Mouse (Mus musculus): ENCODE results near the gene Mtch2.
A peak's percentile ranks its signal among the peaks of the same experiment; 100 is the strongest.

DNA sequence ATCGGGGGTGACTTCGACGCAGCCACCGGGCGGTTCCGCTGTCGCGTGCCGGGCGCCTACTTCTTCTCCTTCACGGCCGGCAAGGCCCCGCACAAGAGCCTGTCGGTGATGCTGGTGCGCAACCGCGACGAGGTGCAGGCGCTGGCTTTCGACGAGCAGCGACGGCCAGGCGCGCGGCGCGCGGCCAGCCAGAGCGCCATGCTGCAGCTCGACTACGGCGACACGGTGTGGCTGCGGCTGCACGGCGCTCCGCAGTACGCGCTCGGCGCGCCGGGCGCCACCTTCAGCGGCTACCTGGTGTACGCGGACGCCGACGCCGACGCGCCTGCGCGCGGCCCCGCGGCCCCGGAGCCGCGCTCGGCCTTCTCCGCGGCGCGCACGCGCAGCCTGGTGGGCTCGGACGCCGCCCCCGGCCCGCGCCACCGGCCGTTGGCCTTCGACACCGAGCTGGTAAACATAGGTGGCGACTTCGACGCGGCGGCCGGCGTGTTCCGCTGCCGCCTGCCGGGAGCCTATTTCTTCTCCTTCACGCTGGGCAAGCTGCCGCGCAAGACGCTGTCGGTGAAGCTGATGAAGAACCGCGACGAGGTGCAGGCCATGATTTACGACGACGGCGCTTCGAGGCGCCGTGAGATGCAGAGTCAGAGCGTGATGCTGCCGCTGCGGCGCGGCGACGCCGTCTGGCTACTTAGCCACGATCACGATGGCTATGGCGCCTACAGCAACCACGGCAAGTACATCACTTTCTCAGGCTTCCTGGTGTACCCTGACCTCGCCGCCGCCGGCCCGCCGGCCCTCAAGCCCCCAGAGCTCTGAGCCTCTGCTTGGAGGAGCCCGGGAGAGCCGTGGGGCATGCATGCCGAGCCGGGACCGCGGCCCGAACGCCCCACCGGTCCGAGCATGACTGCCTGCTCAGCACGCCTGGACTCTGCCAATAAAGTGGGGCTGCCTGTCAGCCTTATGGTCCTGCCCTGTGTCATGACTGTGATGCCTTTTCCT lies 42.9 kb downstream of the Mtch2 start:
- TF ChIP-seq CTCF (IDR thresholded peaks at IDR 0.05; ENCODE audit: borderline replicate concordance, control insufficient read depth, extremely low read depth, insufficient read depth, low read length, poor library complexity): no peak
- peak; percentile 11; the same call in 1 of the 2 replicates for TF ChIP-seq POLR2A (IDR thresholded peaks at IDR 0.05; ENCODE audit: control insufficient read depth, extremely low read depth, insufficient read depth, low read length, poor library complexity)
